ENCODE assay signal across 18 mouse cellular contexts in the genomic region with DNA sequence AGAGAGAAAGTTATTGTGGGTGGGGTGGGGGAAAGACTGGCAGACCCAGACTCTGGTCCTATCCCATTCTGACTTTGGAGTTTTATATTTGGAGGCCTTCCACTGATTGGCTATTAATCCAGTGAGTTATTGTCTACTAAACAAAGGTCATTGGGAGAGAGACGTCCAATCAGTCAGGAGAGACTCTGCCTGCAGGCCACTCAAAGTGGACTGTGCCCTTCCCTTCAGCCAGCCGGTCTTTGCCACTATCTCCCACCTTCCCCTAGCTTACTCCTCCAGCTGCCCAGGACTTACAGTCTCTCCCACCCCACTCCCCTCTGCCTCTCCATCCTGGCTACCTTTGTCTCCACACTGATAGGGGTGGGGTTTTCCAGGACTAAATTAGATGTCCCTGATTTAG. TPM values are rescaled to one million over a fixed set of nuclear protein-coding genes. Genes with fewer than 3 reads are reported as not detected.
A peak's percentile ranks its signal among the peaks of the same experiment; 100 is the strongest.
DNase-seq lines count a peak whose midpoint lies in the region; ATAC-seq and TF ChIP-seq lines count a peak whose summit lies in the region.
"Had no signal": no experiment of that assay in that cellular context is flagged by ENCODE, and none has a peak within 500 bp of the region (broad histone marks: within the 10 kb centered on the region; RNA-seq: fewer than 3 reads in every experiment).

No protein-coding gene starts in this region.

- peak overlapping the region; percentile 21; the same call in 1 of the 2 replicates for H3K27ac ChIP-seq in embryonic fibroblast, embryonic 13.5 days (ENCODE audit: insufficient read depth, low read length)
- peak overlapping the region; percentile 49; the same call in 1 of the 2 replicates for H3K27ac ChIP-seq in intestine, embryonic 16.5 days (ENCODE audit: low read length)
- H3K27ac ChIP-seq in midbrain, embryonic 11.5 days (ENCODE audit: low read depth, low read length): no peak overlapping the region

- no peaks in the 10 kb centered on the region for H3K36me3 ChIP-seq in intestine, embryonic 16.5 days (ENCODE audit: control insufficient read depth, insufficient read depth, low read length)
- no peaks in the 10 kb centered on the region for H3K36me3 ChIP-seq in midbrain, embryonic 11.5 days (ENCODE audit: control insufficient read depth, insufficient read depth, low read length)
- H3K36me3 ChIP-seq: G1E had no signal

- H3K9me3 ChIP-seq in intestine, embryonic 16.5 days (ENCODE audit: control insufficient read depth, low read length): no peaks in the 10 kb centered on the region
- H3K9me3 ChIP-seq in midbrain, embryonic 11.5 days (ENCODE audit: control insufficient read depth, low read length): no peaks in the 10 kb centered on the region
- H3K9me3 ChIP-seq: G1E had no signal

- TF ChIP-seq POLR2A in embryonic fibroblast, embryonic 13.5 days (IDR thresholded peaks at IDR 0.05; ENCODE audit: low read depth, low read length): no peak

- WGBS in intestine, embryonic 16.5 days: 33% methylated on average over 2 of the region's 2 CpGs
- 0% methylated on average over 2 of the region's 2 CpGs for WGBS in midbrain, embryonic 11.5 days

- ATAC-seq in intestine, embryonic 16.5 days: no peak
- no peak for ATAC-seq in cerebellum, adult (ENCODE audit: insufficient number of reproducible peaks, low FRiP score, low TSS enrichment)
- no peak for ATAC-seq in midbrain, embryonic 11.5 days (ENCODE audit: low FRiP score)
- ATAC-seq: activated CD4-positive, CD25-positive, alpha-beta regulatory T cell, adult 4 months; inflammation-experienced regulatory T-cells, adult 6 months had no signal

- no peak for TF ChIP-seq CTCF in embryonic fibroblast, embryonic 13.5 days (IDR thresholded peaks at IDR 0.05; ENCODE audit: borderline replicate concordance, insufficient read depth, low read length)

- 0 out of 2 replicates have a peak, but pooled peaks cover 3% of the 10 kb centered on the region for H3K27me3 ChIP-seq in intestine, embryonic 16.5 days (replicated peaks; ENCODE audit: control insufficient read depth, insufficient read depth, low read length)
- peaks cover 100% of the 10 kb centered on the region for H3K27me3 ChIP-seq in midbrain, embryonic 11.5 days (ENCODE audit: control insufficient read depth, insufficient read depth, low read length)

- 0 out of 2 replicates have a peak overlapping the region, but pooled peaks have one; percentile 41 for H3K9ac ChIP-seq in intestine, embryonic 16.5 days (ENCODE audit: low read depth, low read length)
- H3K9ac ChIP-seq in midbrain, embryonic 11.5 days (ENCODE audit: low read length): no peak overlapping the region

- H3K4me2 ChIP-seq in intestine, embryonic 16.5 days (ENCODE audit: low read depth, low read length): no peak overlapping the region
- no peak overlapping the region for H3K4me2 ChIP-seq in midbrain, embryonic 11.5 days

- peaks cover 3% of the 10 kb centered on the region; the same call in 1 of the 2 replicates for H3K4me1 ChIP-seq in embryonic fibroblast, embryonic 13.5 days (ENCODE audit: control insufficient read depth, insufficient read depth, low read length)
- peaks cover 61% of the 10 kb centered on the region for H3K4me1 ChIP-seq in intestine, embryonic 16.5 days (ENCODE audit: control insufficient read depth, insufficient read depth, low read length)
- no peaks in the 10 kb centered on the region for H3K4me1 ChIP-seq in midbrain, embryonic 11.5 days (ENCODE audit: control insufficient read depth, insufficient read depth, low read length)

- H3K4me3 ChIP-seq in embryonic fibroblast, embryonic 13.5 days (ENCODE audit: insufficient read depth, low read length): no peak overlapping the region
- H3K4me3 ChIP-seq in intestine, embryonic 16.5 days (ENCODE audit: low read length): no peak overlapping the region
- H3K4me3 ChIP-seq in midbrain, embryonic 11.5 days (ENCODE audit: low read depth, low read length): no peak overlapping the region
- H3K4me3 ChIP-seq: erythroblast, embryonic 14.5 days had no signal

- DNase-seq in adrenal gland, postnatal 36 days: peak; percentile 39 to 42
- no peak for DNase-seq in adrenal gland, adult 8-10 months
- peak; percentile 47 for DNase-seq in neural tube, embryonic 10.5 days (ENCODE audit: extremely low spot score, low spot score)
- DNase-seq in midbrain, embryonic 11.5 days (ENCODE audit: low spot score, missing footprints): no peak
- DNase-seq in ovary, postnatal 10 days (ENCODE audit: low spot score): no peak
- DNase-seq: thymus, postnatal 14 days had no signal

RNA-seq across cellular contexts. Expression of a gene that starts 13.5 kb away (rescaled TPM):
- 10 to 100 TPM; 15.7 to 20.2 TPM for total RNA-seq in adrenal gland, postnatal 36 days (2021)
- total RNA-seq in adrenal gland, adult 8-10 months (2022): 10 to 100 TPM; 19.4 to 61.4 (median 27.9) TPM
- 19.1 and 21.9 TPM in 2 replicates for polyA plus RNA-seq in embryonic fibroblast, embryonic 13.5 days (2011; ENCODE audit: insufficient read length, low read depth, missing spikeins)
- polyA plus RNA-seq in intestine, embryonic 16.5 days (2015; fragmentation: Nextera tagmentation; extraction: Ambion mirVana): 1.4 and 1.5 TPM in 2 replicates
- not detected in 2 replicates for polyA plus RNA-seq in midbrain, embryonic 11.5 days (2014; fragmentation: Nextera tagmentation; extraction: Ambion mirVana)
- total RNA-seq: left cerebral cortex, adult 18-20 months had no signal
- polyA plus RNA-seq: activated CD4-positive, CD25-positive, alpha-beta regulatory T cell, adult 4 months; erythroblast, embryonic 14.5 days had no signal

RNA-seq across cellular contexts. Expression of a gene that starts 13.7 kb away (rescaled TPM):
- total RNA-seq in adrenal gland, postnatal 36 days (2021): 10 to 100 TPM; 20.0 to 21.8 TPM
- 10 to 100 TPM; 20.8 to 27.5 (median 23.7) TPM for total RNA-seq in adrenal gland, adult 8-10 months (2022)
- 6.6 and 11.0 TPM in 2 replicates for polyA plus RNA-seq in embryonic fibroblast, embryonic 13.5 days (2011; ENCODE audit: insufficient read length, low read depth, missing spikeins)
- 9.6 and 11.6 TPM in 2 replicates for polyA plus RNA-seq in intestine, embryonic 16.5 days (2015; fragmentation: Nextera tagmentation; extraction: Ambion mirVana)
- not detected in 2 replicates for polyA plus RNA-seq in midbrain, embryonic 11.5 days (2014; fragmentation: Nextera tagmentation; extraction: Ambion mirVana)
- total RNA-seq: common myeloid progenitor, adult 5-6 weeks; left cerebral cortex, adult 18-20 months; megakaryocyte, adult 5-6 weeks; monocyte, adult 5-6 weeks had no signal
- polyA plus RNA-seq: activated CD4-positive, CD25-positive, alpha-beta regulatory T cell, adult 4 months; erythroblast, embryonic 14.5 days; G1E; inflammation-experienced regulatory T-cells, adult 6 months had no signal

RNA-seq across cellular contexts. Expression of a gene that starts 18.5 kb away (rescaled TPM):
- 10 to 100 TPM; 15.6 to 20.9 TPM for total RNA-seq in adrenal gland, postnatal 36 days (2021)
- 10 to 100 TPM; 19.9 to 45.3 (median 27.0) TPM for total RNA-seq in adrenal gland, adult 8-10 months (2022)
- polyA plus RNA-seq in embryonic fibroblast, embryonic 13.5 days (2011; ENCODE audit: insufficient read length, low read depth, missing spikeins): 8.3 and 10.4 TPM in 2 replicates
- polyA plus RNA-seq in intestine, embryonic 16.5 days (2015; fragmentation: Nextera tagmentation; extraction: Ambion mirVana): 1.8 and 2.0 TPM in 2 replicates
- not detected in 2 replicates for polyA plus RNA-seq in midbrain, embryonic 11.5 days (2014; fragmentation: Nextera tagmentation; extraction: Ambion mirVana)
- total RNA-seq: G1E; left cerebral cortex, adult 18-20 months had no signal
- polyA plus RNA-seq: erythroblast, embryonic 14.5 days had no signal

RNA-seq across cellular contexts. Expression of a gene that starts 29.0 kb away (rescaled TPM):
- not detected for total RNA-seq in adrenal gland, postnatal 36 days (2021)
- total RNA-seq in adrenal gland, adult 8-10 months (2022): not detected
- polyA plus RNA-seq in embryonic fibroblast, embryonic 13.5 days (2011; ENCODE audit: insufficient read length, low read depth, missing spikeins): not detected in 2 replicates
- not detected in 2 replicates for polyA plus RNA-seq in intestine, embryonic 16.5 days (2015; fragmentation: Nextera tagmentation; extraction: Ambion mirVana)
- not detected in 2 replicates for polyA plus RNA-seq in midbrain, embryonic 11.5 days (2014; fragmentation: Nextera tagmentation; extraction: Ambion mirVana)
- total RNA-seq: common myeloid progenitor, adult 5-6 weeks; left cerebral cortex, adult 18-20 months; liver, adult 2 months; megakaryocyte, adult 5-6 weeks; monocyte, adult 5-6 weeks had no signal
- polyA plus RNA-seq: activated CD4-positive, CD25-positive, alpha-beta regulatory T cell, adult 4 months; erythroblast, embryonic 14.5 days; G1E; inflammation-experienced regulatory T-cells, adult 6 months; liver, adult 2 months had no signal

RNA-seq across cellular contexts. Expression of a gene that starts 33.5 kb away (rescaled TPM):
- total RNA-seq in adrenal gland, postnatal 36 days (2021): 10 to 100 TPM; 16.1 to 27.0 TPM
- total RNA-seq in adrenal gland, adult 8-10 months (2022): 10 to 100 TPM; 25.2 to 38.3 (median 26.7) TPM
- polyA plus RNA-seq in embryonic fibroblast, embryonic 13.5 days (2011; ENCODE audit: insufficient read length, low read depth, missing spikeins): 4.1 and 5.9 TPM in 2 replicates
- polyA plus RNA-seq in intestine, embryonic 16.5 days (2015; fragmentation: Nextera tagmentation; extraction: Ambion mirVana): 26.4 and 28.7 TPM in 2 replicates
- polyA plus RNA-seq in midbrain, embryonic 11.5 days (2014; fragmentation: Nextera tagmentation; extraction: Ambion mirVana): not detected in 2 replicates
- total RNA-seq: common myeloid progenitor, adult 5-6 weeks; left cerebral cortex, adult 18-20 months; megakaryocyte, adult 5-6 weeks; monocyte, adult 5-6 weeks had no signal
- polyA plus RNA-seq: activated CD4-positive, CD25-positive, alpha-beta regulatory T cell, adult 4 months; erythroblast, embryonic 14.5 days; inflammation-experienced regulatory T-cells, adult 6 months had no signal

Comparison
In these comparisons a context has a peak if more than half of its experiments do, and no peak if none do; other contexts are left out.
1. DNase-seq: peak in adrenal gland, postnatal 36 days (2 of 2) and neural tube, embryonic 10.5 days (single experiment); none in adrenal gland, adult 8-10 months (single experiment), midbrain, embryonic 11.5 days (single experiment) and ovary, postnatal 10 days (single experiment).